Mouse (Mus musculus) left cerebral cortex, adult 9 months (tissue): ENCODE results near the gene Tnfaip3.

Source experiments
- DNase-seq, 2 experiments: peaks; one replicate each; pipeline ENCODE4 v3.0.0; 2022; ENCODE audit warnings: low spot score in 2 of 2

Gene Tnfaip3

DNA sequence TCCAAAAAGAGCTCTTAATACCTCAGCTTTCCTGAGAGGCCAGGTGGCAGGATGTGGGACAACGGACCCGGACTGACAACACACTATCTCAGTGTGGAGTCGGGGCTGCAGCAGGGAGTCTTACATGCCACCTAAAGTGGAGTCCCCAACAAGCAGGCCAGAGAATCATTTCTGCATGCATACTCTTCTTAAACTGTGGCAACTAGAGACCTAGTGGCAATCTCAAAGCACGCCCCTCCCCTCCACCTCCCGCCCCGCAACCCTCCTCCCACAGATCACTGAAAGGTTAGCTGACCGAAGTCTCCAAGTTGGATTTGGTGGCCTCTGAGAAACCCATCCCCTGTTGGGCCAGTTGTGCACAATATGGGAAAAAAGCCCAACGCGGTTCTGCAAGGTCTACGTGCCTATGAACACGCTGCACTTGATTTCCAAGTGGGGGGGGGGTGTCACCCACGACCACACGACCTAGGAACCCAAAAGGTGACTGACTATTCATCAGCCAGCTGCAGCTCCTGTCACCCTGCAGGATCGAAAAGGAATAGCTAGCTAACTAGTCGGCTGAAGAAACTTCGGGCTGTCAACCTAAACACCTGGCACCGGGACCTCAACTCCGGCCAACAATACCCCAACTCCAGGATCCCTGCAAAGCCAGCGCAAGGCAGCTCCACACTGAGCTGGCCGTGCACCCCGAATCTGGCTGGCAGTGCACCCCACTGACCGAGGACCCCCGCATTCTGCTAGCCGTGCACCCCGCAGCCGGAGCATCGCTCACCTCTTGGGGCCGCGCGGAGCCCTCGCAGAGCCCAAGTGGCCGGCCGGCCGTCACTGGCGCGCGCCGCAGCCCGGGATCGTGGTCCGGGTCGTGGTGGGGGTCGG, 838 bp downstream of the Tnfaip3 start:
- peak in 1 of 2 experiments; percentile 9 for DNase-seq

DNA sequence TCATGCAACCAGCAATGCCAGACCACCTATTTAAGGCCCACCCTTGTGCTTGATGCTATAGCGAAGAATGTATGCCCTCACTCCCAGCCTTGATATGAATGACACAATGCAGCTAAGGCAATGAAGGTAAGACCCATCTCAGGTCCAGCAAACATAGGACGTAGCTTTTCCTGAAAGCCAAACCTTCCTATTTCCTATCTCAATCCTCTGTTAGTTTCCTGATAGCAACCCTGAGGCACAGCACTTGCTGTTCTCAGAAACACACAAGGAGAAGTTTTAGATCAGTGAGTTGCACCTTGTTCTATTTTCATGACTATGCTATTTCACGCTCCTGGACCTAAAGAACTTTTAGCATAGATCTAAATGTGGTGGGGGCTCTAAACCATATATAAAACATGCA, 2.1 kb downstream of the Tnfaip3 start:
- DNase-seq, result no peak

GRCm38 (mm10) chr10:19012616-19013015, 2.8 kb downstream of the Tnfaip3 start:
- DNase-seq, result no peak

GRCm38 (mm10) chr10:19011832-19012440, 3.5 kb downstream of the Tnfaip3 start:
- DNase-seq, result no peak

DNA sequence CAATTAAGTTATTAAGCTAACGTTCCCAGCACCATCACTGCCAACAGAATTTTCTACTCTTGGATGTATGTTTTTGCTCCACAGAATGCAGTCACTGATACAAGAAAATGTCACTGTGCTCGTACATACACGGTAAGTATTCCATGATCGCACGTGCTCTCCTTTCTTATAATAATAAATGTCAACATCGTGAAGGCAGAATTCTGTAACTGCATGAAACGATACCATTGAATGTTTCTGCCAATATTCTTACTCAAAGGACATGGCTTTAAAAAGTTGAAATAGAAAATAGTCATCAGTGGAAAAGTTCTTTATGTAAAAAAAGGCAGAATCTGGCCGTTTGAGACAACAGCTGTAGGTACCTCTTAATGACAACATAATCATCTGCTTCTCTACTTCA, 5.0 kb downstream of the Tnfaip3 start:
- no peak for DNase-seq

- no peak for DNase-seq
These were observed 6.2 kb downstream of the Tnfaip3 start for GRCm38 (mm10) chr10:19009186-19009672.

DNA sequence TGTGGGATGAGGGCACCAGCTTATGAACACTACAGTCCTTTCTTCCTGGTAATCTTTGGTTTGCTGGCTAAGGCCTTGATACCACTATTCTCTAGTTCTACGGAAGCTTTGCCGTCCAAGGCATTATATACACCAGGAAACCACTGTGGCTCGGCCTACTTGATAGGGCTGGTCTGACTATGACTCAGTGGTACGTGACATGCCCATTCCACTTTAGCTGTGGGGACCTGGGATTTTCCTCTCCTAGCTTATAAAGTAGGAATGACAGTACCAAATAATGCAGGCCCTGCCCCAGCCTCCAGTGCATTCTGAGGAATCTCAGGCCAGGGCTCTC, 6.9 kb downstream of the Tnfaip3 start:
- no peak for DNase-seq

DNA sequence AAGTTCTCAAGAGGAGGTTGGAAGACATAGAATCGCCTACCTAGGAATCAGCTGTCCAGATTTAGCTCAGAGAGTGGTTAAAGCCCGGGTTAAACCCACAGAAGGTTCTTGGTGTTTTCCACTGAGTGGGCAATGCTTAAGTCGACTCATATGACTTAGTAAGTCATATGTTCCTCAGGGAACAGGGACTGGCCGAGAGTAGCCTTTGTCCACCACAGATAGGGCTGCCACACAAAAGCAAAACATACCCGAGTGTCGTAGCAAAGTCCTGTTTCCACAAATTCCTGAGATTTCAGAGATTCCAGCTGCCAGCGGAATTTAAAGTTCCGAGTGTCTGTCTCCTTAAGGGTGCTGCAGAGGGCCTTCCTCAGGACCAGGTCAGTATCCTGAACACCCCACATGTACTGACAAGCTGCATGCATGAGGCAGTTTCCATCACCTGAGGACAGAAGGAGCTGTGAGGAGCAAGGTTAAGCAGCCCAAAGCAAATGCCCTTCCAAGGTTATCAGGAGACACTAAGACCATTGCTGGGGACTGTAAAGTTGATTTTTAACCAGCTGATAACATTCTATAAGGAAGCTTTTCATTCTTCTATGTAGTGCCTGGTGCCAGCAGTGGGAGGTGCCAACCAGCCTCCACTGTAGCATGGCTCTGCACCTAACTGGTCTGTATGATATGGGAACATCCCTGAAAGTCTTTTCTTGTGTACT, 7.4 kb downstream of the Tnfaip3 start:
- DNase-seq, result no peak

DNA sequence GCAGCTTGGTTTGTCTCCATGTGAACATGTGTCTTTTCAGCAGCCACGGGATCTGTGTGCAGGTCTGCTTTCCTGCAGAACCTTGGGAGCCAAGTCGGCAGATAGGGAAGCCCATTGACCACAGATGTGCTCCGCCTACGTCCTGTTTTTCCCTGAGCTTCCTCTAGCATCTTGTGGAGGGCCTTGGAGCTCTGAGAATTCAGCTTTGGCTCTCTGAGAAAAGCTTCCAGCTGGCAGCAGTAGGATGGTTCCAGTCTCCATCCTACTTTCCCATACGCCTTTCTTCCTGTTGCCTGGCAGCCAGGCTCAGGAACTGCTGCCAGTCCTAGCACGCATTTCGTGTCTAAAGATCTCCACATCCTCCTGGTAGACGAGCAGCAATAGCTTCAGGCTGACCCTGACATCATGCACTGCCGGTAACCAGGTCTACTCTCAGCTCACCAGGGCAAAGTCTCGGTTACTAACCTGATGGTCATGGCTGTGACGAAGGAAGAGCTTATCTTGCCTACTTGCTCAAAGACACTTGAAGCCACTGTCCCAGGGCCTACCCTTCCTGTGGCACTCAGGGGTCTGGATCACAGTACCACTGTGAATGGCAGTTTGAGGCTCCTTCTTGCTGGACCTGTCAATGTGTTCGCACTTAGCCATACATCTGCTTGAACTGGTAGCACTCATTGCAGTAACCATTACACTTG, 13.2 kb downstream of the Tnfaip3 start:
- peak; percentile 59 to 85 for DNase-seq

DNA sequence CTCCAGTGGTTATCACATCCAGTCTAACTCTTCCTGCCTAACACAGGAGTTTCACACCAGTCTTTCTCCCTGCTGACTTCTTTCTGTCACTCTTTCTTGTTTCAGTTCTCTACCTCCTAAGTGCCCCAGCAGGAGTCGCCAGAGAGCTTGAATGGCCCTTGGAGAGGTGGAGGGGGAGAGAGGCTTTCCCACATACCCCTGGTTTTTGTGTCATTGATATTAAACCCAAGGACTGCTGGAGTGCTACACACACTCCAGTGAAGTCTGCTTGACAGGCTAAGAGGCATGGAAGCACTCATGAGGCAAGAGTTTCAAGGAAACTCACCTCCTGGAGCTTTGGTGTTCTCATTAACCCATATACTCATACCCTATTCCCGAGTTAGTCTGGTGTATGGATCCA, 16.0 kb downstream of the Tnfaip3 start:
- no peak for DNase-seq

GRCm38 (mm10) chr10:18996331-18996730, 19.1 kb downstream of the Tnfaip3 start:
- DNase-seq, result no peak

DNA sequence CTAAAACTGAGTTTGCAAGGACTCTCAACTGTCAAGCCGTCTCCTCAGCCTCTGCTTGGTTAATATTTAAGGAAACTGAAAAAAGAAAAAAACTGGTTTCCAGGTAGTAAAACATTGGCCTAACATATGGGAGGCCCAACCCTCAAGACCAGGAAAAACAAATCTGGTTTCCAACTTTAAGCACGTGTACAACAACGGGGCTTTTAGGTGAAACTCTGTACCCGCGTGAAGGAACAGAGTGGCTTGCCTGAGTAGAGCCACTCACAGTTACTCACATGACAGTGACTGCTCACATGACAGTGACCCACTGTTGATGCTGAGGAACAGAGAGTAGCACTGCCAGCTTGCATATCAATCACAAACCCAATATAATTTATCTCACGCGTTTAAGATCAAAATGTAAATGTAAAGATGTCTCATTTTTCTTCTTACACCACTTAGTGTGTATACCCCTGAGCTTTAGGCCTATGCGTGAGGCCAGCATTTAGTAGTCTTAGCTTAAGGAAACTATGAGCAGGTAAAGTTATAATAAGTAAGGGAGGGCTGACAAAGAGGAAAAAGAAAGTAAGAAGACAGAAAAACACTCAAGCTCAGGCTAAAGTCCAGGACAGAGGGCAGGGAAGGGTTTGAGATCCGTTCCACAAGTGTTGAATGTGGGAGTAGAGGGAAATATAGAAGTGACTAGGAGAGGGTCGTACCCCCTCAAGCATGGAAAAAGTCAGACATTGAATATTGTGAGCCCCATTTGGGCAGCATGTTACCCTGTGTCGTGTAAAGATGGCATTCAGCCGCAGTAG, 19.8 kb downstream of the Tnfaip3 start:
- no peak for DNase-seq

- DNase-seq, result no peak
These were observed 22.5 kb downstream of the Tnfaip3 start for GRCm38 (mm10) chr10:18992971-18993370.

DNA sequence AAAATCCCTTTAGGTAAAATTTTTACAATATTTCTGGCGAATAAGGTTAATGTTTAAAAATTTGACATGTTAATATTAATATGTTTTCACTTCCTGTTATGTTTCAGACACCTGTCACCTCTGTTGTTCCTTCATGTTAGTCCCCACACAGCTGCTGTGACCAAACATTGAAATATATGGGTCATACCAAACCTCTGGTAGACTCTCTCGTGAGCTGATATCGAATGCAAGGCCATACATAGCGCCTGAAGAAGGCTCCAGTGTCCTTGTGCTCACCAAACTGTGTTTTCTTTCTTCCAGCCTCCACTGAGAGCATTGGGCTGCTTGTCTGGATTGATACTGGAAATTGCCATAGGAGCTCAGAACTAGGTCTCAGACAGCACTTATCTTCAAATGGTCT, 24.4 kb downstream of the Tnfaip3 start:
- no peak for DNase-seq

DNA sequence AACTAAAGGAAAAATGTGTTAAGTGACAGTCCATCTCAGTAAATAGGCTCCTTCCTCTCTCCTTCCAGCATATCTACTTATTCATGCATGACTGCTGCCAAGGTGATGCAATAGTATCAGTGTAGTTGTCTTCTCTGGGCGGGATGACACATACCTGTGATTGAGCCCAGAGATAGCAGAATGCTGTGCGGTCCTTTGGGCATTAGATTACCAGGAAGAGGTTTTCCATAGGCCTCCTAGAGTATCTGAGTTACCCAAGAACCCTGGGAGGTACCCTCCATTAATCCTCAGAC, 27.6 kb downstream of the Tnfaip3 start:
- no peak for DNase-seq

DNA sequence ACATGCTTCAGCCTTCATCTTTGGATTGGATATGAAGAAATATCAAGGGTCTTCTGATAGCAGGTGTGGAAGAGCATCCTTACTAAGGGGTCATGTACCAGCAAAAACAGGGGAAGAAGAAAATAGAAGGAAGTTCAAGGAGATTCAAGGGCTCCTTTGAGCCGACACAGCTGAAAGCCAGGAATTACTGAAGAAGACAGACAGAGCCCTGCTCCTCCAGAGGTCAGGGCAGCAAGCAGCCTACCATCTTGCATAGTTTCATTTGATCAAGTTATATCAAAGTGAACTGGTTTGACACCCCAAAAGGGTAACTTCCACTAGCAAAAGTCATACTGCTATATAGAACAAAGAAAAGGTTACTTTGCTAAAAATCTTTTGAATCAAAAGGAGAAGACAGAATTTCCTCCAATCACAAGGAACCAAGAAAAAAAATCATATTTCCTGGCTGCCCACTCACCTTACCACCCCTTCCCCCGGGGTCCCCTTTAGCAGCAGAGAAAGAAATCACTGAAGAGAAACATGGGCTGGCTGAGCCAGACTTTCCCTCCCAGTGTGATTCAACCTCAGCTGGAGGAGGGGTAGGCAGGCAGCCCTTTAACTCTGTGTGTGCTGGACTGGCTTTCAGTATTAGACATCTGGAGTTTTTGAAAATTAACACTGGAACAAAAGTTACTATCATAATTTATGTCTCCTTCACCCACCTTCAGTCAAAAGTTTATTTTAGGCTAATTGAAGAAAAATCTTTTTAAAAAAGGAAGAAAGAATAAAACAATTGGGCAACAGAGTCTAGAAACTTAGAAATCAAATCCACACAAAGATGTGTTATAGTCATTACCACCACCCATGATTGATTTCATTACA, 28.2 kb downstream of the Tnfaip3 start:
- no peak for DNase-seq

- DNase-seq, result no peak
These were observed 29.9 kb downstream of the Tnfaip3 start for GRCm38 (mm10) chr10:18985516-18985915.

DNA sequence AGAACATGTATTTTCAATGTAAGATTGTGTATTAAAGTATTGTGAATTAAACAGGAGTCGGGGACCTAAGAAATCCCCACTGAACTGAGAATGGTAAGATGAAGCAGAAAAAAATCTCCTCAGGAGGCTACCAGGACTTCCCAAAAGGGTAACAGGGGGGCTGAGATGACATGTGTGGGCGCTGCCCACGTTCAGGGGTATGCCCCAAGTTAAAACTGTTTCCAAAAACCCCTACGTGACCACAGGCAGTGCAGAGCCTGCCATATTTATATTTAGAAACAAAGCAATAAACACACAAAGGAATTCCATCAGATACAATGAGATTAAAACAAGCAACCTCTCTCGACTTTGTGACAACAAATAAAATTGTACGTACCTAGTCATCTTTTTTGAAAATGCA, 31.9 kb downstream of the Tnfaip3 start:
- DNase-seq, result no peak

- DNase-seq, result no peak
These were observed 41.0 kb downstream of the Tnfaip3 start for GRCm38 (mm10) chr10:18974486-18974885.

- DNase-seq, result no peak
These were observed 48.6 kb downstream of the Tnfaip3 start for GRCm38 (mm10) chr10:18966893-18967292.

- DNase-seq, result no peak
These were observed 49.9 kb downstream of the Tnfaip3 start for GRCm38 (mm10) chr10:18965601-18966000.
